Mouse (Mus musculus): ENCODE results near the gene Eps15.

Gene Eps15

GRCm38 (mm10) chr4:109279689-109280458 is at the start of gene Eps15:
Gene Eps15 (plus strand): TSS chr4:109280268.
- DNase-seq = peak; percentile 95

DNA sequence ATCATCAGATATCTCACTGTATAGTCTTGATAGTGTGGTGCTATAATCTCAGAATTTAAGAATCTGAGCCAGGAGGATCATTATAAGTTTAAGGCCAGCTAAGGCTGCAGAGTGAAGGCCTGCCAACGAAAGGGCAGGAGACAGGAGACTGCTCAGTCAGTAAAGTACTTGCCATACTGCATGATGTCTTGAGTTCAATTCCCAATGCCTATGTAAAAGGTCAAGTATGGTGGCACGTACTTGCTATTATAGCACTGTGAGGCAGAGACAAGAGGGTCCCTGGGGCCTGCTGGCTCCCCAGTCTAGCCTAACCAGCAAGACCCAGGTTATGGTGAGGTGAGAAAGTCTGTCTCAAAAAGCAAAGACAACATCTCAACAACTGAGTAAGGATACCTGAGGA is 45.9 kb upstream of the Eps15 start, which contains the start of gene Calr4:
Gene Calr4, plus strand, starts transcription at position 301 of the 400 bp plus-strand sequence.
- no peak for DNase-seq

DNA sequence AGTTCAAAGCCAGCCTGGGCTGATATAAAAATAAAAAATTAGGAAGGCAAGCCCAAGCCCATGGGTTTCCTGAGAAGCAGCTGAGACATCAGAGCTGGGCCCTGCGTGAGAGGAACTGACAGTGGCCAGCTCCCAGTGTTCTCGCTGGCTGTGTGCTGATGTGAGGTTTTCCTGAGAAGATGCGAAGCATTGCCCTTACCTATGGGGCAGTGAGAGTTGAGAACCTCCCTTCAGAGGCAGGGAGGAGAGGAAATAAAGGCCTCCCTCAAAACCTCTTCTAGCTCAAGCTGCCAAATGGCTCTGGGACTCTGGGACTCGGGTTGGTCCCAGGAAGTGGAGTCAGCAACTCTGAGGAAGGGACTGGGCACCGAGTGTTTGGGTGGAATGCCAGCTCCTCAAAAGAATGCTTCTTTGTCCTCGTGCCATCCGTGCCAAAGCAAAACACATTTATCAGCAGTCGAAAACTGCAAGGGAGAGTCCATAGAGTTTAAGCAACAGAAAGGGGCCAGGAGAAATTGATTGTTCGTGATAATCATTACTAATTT is 45.2 kb upstream of the Eps15 start:
- DNase-seq = no peak

GRCm38 (mm10) chr4:109236186-109236879 is 43.7 kb upstream of the Eps15 start:
- DNase-seq = no peak

DNA sequence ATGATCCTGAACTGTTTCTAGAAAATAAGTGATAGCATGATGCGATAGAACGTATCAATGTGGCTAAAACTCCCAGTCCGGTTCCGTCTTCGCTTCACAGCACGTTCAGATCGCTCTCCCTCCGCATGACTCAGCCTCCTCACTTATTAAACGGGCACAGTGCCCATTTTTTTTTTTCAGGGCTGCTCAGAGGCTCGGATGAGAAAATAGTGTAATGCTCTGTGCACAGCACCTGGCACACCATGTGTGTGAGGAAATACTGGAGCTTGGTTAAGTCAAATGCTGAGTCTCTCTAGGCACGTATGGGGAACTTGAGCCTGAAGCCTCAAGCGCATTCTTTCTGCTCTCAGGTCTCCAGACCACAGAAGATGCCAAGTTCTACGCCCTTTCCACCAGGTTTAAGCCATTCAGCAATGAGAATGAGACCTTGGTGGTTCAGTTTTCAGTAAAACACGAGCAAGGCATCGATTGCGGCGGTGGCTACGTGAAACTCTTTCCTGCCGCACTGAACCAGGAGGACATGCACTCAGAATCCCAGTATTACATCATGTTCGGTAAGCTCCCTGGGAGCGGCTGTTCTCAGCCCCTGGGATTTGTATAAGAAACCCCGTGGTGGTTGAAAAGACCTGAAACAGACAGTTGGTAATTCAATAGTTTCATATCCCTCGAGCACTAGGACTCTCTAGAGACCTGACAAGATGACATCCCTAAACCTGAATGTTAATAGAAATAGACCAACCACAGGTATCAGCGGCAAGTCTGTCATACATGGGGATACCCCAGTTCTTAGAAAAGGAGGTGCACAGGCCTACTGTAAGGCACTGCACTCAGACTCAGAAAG is 41.4 kb upstream of the Eps15 start:
- DNase-seq = no peak

- DNase-seq = no peak
Measured at GRCm38 (mm10) chr4:109241221-109241620, 38.8 kb upstream of the Eps15 start.

DNA sequence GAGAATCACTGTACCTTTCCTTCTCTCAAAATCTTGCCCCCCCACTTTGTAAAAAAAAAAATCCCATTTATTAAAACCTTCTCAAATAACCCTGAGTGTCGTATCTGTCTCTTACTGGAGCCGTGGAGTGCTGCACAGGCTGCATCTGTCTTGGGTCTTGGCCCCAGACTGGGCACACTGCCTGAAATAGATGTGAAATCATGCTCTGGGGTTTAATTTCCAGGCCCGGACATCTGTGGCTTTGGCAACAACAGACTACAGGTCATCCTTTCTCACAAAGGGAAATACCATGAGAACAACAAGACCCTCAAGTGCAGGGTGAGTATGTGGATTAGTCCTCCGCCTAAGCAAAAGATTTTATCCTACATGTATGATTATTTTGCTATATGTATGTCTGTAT is 38.1 kb upstream of the Eps15 start:
- DNase-seq = no peak

DNA sequence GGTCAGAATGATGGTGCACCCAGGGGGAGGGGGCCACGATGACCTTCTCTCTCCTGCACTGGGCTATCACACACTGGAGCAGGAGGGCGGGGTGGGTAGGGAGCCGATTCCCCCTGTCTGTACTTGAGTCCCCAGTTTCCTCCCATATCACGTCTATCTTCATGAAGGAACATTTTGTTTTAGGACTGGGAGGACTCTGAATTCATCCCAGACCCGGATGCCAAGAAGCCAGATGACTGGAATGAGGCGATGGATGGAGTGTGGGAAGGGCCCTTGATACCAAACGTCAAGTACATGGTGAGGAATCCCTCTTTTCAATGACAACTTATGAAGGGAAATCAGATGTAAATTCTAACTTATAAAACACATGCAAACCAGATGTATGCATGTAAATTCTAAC is 35.6 kb upstream of the Eps15 start:
- no peak for DNase-seq

- DNase-seq = no peak
Measured at GRCm38 (mm10) chr4:109245016-109245620, 35.0 kb upstream of the Eps15 start.

DNA sequence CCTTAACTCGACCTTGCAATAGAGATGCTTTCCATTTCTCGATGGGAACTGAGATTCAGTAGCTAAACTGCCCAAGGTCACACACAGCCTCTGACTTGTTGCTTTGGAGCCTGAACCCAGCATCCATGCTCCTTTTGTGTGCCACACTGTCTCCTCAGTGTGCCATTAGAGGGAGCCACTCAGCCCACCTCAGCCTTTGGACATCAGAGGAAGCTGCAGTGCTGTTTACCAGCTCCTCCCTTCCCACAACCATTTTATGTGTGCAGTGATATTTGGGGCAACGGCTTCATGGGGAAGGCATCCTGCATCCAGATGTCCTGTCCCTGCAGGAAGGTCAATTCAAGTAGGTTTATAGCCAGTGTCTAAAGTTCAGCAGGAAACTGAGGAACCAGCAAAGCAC is 28.5 kb upstream of the Eps15 start:
- peak; percentile 60 for DNase-seq

DNA sequence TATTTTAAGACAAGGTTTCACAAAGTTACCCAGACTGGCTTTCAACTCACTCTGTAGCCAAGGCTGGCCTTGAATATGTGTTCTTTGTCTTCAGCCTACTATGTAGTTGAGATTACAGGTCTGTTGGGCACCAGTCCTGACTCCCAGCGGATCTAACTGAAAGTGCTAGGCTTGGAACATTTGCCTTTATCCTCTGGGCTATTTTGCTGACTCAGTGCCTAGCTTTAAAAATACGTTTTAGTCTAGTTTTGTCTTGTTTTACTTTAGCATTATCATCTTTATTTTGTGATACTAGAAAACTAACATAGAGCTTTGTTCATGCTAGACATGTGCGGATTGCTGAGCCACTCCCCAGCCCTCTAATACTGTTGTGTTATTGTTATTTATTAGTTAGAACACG is 27.9 kb upstream of the Eps15 start:
- DNase-seq = no peak

- DNase-seq = no peak
Measured at GRCm38 (mm10) chr4:109253664-109254151, 26.4 kb upstream of the Eps15 start.

DNA sequence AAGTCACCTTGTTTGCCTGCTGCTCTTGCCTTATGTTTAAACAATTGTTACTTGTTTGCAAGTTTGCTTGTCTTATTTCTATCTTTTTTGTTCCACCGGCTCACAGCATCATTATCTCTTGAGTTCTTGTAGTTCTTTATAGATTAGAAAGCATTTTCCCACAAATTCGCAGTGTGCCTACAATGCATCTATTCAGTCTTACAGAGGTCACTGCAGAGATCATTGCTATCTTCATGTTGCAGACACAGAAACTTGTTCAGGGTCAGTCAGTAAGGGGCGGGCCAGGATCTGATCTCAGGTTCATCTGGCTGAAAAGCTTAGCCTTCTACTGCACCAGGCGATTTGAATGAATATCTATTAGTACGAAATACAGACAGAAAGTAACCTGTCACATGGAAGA is 25.6 kb upstream of the Eps15 start:
- no peak for DNase-seq

DNA sequence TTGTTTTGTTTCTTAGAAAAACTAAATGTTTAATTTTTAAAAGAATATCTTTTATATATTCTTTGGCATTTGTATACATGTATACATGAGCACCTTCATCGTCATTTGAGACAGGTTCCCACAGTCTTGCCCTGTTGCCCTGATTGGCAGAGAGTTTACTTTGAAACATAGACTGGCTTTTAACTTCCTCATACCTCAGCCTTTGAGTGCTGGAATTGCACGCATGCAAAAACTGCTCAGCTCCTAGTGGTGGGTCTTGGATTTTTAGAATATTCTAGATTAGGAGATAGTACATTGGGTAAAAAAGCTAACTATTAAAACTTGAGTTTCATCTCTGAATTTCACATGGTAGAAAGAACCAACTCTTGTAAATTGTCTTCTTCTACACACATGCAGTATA is 24.7 kb upstream of the Eps15 start:
- DNase-seq = no peak

DNA sequence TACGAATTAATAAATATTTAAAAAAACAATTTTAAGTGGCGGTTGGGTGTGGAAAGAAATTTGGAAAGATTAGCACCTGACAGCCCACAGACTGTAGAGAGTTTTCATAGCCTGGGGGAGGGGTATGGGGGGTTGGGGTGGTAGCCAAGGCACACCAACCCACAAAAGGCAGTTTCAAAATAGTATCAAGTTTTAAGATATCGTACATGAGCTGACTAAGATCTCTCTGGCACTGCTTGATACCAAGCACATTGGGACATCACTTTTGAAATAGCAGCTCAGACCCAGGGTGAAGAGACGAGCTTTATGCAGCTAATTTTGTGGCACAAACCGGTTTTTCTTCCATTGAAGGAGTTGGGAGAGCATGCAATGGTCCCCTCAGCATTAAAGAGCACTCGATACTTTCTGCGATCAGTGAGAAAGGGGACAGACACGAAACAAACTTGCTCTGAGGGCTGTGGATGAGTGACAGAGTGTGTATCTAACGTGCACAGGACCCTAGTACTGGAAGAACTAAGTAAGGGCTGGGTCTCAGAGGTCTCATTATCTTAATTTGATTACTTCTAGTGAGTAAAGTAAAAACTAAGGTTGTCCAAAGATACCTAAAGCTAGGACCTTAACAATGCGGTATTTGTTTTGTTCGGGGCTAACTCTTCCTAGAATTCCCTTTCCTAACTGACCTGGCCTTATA is 24.2 kb upstream of the Eps15 start:
- no peak for DNase-seq

DNA sequence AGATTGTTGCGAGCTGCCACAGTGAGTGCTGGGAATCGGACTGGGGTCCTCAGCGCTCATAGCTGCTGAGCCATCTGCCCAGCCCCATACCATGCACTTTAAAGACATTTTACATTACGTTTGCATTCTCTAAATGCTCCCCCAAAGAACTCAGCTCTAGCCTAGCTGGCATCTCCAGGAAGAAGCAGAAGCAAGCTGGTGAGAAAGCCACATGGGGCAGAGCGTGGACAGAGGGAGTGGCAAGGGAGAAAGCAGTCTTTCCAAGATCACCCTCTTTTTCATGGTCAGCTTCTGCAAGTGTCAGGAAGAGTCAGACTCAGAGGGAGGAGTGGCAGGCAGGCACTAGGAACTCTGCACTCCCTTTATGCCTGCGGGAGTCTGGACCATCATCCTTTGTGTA is 23.3 kb upstream of the Eps15 start:
- DNase-seq = no peak

DNA sequence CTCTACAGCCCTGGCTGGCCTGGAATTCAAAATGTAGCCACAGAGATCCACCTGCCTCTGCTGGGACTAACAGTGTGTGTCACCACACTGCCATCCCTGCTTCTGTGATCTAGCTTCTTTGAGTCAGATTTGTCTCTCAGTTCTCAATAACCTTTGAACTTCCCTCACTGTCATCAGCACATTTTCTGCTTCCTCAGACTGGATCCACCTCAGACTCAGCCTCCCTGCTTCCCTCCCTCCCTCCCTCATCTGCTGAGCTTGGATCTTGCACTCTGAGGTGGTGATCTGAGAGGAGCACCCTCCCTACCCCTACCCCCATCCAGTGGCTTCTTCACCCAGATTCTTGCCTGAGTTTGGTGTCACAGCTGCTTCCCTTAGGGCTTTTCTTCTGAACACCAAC is 22.4 kb upstream of the Eps15 start:
- DNase-seq = no peak

DNA sequence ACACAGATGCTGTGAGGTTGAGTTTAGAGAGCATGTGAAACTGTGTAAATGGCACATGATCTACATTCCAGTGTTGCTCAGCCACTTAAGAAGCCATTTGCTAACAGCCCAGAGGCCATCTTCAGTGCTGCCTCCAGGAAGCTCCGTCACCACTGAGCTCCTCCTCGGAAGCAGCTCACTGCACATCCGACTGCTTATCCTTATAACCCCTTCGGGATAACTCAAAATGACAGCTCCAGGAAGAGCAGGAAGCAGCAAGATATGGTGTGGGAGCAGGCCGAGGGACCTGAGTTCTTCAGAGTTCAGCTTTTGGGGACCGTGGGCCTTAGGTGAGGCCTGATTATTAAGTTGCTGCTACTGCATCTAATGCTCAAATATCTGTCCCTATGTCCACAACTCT is 18.0 kb upstream of the Eps15 start:
- DNase-seq = no peak

DNA sequence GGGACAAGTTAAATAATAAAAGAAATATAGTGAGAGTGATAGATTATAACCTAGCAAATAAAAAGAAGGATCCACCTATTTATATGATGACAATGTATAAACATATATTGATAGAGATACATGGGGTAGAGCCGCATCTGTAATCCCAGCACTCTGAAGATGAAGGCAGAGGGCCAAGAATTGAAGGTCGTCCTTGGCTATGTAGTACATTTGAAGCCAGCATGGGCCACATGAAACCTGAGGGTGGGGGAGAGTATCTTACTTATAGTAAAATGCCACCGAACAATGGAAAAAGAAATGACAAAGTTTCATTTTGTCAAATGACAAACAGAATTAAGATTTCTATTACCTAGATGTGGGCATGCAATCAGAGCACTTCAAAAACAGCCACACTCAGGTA is 14.0 kb upstream of the Eps15 start:
- DNase-seq = no peak

DNA sequence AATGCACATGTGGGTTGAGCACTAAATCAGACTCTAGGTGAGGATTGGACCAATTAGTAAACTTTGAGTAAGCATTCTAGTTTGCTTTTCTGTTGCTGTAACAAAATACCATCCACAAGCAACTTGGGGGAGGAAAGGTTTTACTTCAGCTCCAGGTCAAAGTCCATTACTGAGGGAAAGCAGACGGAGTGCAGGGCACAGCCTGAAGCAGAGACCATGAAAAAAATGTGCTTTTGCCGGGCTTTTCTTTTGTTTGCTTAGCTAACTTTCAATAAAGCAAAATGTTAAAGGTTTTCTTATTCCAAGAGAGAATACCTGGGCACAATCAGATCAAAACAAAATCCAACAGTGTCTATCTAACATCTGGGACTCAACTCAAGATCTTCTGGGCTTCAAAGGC is 13.3 kb upstream of the Eps15 start:
- DNase-seq = no peak

- DNase-seq = no peak
Measured at GRCm38 (mm10) chr4:109267452-109267851, 12.6 kb upstream of the Eps15 start.

DNA sequence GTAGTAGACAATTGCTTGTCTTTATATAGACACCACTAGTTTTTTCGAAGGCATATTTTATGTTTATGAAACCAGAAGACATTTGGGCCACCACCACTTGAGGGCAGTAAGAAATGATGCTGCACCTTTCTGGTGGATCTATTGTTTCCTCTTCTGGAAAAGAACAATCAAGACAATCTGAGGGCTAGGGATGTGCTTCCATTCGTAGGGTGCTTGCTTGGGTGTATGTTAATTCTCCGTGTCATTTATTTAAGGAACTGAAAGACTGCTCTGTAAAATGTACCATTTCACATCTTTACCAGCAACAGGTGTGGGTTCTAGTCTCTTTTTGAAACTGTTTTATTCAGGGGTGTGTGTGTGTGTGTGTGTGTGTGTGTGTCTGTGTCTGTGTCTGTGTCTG is 11.2 kb upstream of the Eps15 start:
- no peak for DNase-seq
